Mouse (Mus musculus) c-Kit-positive CD71-negative TER-119-negative erythroid progenitor cells, embryonic 14.5 days (primary cell): Measurements from ENCODE around the gene Larp4b.

ENCODE experiments used
- DNase-seq: peaks from one replicate; pipeline ENCODE4 v3.0.0-alpha.2; 2013; ENCODE audit warnings: low read depth

Larp4b gene

DNA sequence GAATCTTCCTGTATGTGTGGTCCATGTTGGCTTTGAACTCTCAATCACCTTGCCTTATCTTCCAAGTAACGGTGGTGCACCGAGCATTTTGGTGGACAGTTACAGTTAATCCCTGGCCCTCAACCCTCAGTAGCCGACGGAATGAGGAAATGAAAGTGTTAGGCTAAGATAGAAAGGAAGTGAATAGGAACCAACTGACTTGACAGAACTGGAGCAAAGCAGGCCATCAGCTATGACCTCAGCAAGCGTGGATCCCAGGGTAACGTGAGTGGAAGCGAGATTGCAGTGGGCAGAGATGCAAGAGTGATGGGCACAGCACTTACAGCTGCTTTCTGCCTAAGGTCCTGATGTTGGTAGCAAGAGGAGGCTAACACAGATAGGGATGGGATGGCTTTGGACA lies 31.5 kb downstream of the Larp4b start:
- no peak for DNase-seq

DNA sequence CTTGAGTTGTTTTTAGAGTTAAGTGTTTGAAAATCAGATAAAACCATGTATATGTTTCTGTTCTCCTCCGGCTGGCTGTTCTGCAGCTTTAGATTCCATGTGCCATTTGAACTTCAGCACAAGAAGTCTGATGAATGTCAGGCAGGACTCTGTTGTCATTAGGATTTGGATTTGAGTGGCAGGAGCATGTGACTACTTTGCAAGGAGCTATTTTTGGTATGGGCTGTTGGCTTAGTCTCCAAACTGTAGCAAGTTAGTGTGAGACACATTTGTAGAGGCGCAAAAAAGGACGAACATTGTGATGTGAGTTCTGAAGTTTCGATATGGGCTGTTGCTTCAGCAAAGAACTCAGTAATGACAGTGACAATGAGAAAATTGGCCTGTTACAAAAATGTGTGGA lies 34.0 kb downstream of the Larp4b start:
- DNase-seq = no peak

DNA sequence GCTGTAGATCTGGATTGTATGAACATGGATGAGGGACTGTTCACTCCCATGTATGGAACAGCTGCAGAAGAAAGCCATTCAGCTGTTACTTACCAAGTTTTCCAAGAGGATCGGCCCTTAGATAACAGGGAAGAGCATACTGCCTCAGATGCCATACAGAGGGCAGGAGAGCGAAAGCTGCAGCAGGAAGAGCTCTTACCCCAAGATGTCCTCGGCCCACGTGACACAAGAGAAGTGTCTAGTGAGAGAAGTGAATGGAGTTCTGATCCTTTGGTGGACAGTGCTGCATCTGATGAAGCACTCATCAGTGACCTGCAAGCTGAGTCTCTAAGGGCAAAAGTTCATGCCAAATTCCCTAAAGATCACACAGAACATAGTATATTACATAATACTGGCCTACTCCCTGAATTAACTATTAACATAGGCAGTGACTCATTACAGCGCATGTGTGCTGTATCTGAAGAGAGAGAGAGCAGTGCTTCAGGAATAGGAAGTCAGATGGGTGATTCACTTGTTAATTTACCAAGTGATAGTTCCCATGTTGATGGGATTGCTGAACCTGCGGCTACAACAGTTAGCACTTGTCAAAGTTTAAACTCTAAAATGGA lies 35.1 kb downstream of the Larp4b start:
- DNase-seq = no peak

DNA sequence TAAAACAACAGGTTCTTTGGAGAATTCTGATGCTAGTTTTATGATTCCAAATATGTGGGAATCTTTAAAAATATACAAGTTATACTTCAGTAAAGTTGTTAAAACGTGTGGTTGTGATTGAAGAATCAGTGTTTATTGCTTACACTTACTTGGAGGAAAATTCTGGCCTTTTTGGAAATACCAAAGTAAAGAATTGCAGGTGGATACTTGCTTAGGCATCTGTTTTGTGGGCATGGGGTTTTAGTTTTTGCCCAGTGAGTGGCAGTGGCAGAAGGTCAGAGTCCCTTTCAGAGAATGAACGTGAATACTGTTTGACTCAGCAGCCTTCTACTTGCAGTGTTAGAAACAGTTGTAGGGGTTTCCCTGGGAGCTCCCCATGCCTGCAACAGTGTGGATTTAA lies 40.7 kb downstream of the Larp4b start:
- no peak for DNase-seq

DNA sequence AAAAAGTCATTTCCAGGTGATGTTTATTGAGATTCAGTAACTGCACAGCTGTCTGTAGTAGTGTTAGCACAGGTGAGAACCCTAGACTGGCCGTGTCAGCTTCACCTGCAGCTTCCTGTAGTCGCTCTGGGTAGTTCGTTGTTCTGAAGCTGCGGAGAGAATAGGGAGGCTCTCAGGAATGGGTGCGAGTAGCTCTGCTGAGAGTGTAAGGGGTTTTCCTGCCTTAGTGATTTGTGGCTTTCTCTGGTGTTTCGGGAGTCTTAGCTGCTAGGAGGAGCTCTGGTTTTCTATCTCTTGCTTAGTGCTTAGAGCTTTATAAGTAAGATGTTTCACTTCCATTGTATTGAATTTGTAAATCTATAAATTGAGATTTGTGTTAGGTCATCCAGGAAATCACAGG lies 42.4 kb downstream of the Larp4b start:
- no peak for DNase-seq

DNA sequence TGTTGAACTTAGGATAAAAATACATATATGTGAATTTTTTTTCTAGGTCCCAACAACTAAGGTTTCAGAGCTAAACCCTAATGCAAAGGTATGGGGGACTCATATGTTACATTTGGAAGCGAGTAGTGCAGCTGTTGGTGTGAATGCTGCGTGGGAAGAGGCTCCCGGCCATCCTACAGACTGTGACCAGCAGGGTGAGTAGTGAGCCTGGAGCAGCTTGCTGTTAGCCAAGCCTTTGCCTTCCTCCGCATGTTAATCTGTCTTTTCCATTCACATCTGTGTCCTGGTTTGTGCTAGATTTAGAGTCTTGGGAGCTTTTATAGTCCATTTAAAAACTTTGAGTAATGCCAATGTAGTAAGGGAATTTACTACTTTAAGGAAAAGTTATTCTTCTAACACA lies 43.1 kb downstream of the Larp4b start:
- DNase-seq = no peak

DNA sequence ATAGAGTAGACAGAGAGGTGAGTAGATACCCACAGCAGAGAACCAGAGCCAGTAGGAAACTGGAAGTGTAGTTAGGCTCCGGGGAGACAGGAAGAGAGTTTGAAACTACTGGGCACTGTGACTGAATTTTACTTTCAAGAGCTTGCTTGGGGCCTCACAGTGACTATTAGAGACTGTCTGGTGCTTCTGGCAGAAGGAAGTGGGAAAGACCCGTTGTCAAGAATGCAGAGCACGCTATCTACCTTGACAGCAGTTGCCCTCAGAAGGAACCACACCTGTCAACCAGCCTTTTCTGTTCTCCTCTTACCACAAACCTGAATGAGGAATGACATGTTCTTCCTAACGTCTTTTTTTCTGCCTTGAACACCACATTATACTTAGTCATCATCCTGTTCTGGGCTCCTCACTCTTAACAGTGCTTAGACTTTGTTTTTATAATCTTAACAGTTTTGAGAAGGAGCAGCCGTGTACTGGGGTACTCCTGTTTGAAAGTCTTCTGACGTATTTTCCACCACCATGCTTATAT lies 45.8 kb downstream of the Larp4b start:
- DNase-seq = no peak

DNA sequence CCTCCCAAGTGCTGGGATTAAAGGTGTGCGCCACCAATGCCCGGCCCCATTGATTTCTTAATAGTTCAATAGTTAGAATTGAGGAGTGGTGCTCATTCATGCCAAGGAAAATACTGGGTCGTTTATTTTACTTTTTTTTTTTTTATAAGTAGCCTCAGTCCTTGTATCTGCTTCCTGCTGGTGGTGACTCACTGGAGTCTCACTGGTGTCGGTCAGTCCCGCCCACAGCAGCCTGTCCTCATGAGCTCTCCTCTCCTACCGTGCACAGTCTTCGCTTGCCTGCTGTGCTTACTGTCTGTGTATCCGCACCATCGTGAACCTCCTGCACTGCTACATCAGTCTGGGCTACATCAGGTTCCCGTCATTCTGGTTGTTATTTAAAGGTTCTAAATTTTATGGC lies 46.5 kb downstream of the Larp4b start:
- no peak for DNase-seq

DNA sequence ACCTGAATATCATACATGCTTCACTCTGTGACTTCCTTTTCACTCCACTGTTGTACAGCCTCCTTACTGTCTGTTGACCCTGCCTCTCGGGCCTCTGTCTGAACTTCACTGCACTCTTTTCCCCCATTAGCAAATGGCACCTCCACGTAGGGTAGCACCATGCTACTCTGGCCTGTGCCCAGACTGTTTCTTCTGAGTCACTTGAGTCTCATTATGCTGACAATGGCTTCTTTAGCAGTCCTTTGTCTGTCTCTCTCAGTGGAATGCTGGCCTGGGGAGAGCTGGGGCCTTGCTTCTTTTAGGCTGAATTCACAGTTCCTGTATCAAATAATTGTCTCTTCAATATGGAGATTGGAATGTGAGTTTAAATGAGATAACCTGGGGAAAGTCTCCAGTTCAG lies 48.7 kb downstream of the Larp4b start:
- no peak for DNase-seq

DNA sequence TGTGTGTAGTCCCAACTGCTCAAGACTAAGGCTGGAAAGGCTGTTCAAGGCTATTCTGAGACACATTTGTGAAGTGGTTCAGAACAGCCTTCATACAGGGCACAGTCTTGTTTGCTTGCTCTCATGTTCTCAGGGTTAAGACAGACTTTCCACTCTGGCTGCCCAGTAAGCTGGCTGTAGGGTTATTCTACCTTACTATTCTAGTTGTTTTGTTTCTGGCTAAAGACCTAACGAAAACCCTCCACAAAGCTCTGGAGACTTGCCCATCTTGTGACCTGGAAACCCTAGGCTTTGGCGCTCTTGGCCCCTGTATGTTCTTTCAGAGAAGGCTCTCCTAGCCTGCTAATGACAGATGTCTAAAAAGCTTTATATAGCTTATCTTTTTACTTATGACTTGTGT lies 55.1 kb downstream of the Larp4b start:
- no peak for DNase-seq

DNA sequence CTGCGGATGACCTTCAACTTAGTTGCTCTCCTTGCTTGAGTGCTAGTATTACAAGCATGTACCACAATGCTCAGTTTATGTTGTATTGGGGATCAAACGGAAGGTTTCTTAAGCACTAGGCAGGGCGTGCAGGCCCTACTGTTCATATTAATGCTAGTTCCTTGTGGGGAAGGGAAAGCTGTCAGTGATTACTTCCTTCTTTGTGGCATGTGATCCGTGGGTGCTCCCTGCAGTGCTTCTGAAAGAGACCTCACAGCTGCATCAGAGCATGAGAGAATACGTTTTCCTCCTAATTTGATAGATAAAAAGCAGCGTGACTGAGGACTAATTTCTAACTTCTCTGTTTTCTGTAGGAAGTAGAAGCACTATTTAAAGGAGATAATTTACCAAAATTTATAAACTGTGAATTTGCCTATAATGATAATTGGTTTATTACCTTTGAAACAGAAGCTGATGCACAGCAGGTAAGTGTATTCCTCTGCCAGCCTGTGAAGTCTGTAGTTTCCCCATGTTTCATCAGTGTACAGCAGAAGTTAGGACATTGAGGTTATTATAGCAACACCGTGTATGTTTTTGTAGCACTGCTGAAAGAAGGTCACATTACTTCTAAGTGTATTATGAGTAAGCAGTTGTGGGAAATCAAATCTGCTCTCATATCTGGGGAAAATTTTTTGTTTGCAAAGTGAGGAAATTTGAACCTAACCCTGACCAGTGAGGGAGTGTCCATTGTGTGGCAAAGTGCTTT lies 56.0 kb downstream of the Larp4b start:
- DNase-seq = no peak

DNA sequence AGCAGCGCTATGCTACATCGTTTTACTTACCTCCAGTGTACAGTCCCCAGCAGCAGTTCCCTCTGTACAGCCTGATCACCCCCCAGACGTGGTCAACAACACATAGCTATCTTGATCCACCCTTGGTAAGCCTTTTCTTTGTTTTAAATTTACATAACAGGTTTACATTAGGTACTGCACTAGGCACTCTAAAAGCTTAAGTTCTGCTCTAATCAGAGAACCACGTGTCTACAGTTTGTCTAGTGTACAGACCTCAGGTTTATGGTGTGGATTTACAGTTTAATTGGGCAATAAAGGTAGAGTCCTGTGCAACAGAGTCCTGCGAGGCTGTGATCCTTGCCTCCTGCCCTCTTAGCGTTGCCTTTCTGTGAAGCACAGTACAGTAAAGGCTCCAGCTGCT lies 57.4 kb downstream of the Larp4b start:
- no peak for DNase-seq

DNA sequence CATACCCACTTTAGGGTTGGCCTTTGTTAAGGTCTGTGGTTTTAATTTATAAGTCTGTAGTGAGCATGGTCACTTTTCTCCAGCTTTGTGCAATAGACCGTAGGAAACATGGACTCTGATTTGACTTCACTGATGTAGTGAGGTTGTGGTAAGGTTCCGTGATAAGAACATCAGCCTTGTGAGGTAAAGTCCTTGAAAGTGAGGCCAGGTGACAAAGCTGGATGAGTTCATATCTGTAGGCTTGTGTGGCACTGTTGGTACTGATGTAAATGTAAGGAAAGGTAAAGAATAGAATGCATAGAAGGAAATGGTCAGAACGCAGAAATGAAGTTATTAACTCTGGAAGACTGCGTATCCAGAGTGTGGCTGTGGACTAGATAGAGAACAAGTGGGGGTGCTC lies 57.9 kb downstream of the Larp4b start:
- no peak for DNase-seq

DNA sequence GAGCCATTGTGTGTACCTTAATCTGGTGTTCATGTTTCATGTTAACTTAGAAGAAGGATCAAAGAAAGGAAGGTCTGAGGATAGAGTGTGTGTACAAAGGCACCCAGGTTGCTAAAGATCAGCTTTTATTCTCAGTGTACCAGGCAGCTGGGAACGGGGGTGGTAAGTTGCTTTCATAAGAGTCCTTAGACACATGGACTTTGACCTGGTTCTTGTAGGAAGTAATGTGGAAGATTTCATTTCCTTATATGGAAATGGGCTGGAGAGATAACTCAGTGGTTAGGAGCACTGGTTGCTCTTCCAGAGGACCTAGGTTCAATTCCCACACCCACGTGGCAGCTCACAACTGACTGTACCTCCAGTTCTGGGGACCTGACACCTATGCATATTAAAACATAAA lies 58.6 kb downstream of the Larp4b start:
- DNase-seq = no peak

DNA sequence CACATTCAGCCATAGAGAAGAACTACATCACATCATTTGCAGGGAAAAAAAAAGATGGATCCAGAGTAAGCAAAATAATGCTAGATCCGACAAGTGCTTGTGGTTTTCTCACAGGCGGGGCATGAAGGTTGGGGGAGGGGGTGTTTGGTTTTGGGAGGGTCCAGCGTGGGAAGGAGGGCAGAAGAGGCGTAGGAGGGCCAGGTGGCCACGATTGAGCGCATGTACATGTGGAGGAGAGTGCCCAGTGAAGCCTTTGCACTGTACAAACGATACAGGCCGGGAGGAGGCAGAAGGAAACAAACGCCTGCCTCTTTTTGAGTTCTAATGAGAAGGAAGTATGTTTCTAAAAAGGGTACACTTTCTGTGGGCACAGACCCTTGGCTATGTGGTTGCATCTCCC lies 60.1 kb downstream of the Larp4b start:
- no peak for DNase-seq

DNA sequence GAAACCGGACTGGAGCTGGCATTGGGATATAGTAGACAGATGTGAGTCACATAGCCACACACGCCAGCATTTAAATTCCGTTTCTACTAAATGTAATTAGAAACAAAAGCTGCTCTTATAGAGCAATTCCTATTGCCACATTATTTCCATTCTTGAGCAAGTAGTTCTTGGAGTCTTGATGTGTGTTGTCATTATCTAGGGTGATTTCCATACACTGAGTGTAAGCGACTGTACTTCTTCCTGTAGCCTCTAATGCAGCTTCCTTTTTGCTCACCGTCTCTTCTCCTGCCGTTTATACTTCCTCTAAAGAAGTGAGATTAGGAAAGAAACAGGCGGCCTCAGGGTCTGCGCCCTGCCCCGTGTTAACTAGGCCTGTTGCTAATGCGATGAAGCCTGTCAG lies 65.6 kb downstream of the Larp4b start:
- no peak for DNase-seq

DNA sequence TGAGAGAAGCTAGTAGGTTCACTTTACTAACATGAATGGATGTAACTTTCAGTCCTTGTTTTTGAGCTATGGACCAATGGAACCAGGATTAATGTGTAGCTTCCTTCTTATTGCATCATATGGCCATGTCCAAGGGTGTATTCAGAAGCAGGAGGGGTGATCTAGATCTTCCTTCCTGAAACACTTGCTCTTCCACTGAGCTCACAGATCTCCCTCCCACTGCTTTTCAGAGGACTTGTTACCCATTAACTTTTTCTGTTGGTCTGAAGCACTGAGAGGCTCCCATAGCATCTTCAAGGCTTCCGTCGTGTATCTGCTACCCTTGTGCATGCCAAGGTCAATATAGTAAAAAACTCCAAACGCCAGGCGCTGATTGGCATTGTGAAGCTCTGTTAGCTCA lies 69.2 kb downstream of the Larp4b start:
- no peak for DNase-seq

DNA sequence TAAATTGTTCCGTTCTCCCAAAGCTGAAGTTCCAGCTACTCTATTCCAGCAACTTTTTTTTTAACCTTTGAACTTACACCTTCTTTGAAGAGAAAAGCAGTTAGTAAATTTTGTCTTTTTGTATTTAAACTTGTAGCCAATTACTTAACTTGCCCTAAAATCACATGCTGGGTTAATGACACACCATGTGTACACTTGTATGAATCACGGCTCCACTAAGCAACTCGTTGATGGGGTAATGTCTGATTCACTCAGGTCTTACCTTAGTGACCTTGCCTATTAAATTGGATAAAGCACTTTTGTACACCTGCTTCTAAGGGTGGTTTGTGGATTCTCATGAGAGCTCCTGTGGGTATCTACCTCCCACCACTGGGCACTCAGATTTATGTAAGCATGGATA lies 74.2 kb downstream of the Larp4b start:
- DNase-seq = no peak

DNA sequence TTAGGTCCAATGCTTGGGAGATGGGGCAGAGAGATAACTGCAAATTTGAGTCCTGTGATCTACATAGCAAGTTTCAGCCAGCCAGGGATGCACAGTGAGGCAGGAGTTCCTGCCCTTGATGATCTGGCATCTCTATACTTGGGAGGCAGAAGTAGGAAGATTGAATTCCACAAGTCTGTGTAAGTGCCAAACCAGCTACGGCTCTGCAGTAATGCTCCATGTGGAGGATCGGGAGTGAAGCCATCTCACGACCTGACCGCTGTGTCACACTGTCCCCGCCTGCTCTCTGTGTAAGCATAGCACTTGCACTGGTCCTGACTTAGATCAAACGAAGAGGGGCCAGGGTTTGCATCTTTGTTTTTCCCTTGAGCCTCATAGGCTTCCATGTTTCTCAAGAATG lies 75.9 kb downstream of the Larp4b start:
- no peak for DNase-seq

DNA sequence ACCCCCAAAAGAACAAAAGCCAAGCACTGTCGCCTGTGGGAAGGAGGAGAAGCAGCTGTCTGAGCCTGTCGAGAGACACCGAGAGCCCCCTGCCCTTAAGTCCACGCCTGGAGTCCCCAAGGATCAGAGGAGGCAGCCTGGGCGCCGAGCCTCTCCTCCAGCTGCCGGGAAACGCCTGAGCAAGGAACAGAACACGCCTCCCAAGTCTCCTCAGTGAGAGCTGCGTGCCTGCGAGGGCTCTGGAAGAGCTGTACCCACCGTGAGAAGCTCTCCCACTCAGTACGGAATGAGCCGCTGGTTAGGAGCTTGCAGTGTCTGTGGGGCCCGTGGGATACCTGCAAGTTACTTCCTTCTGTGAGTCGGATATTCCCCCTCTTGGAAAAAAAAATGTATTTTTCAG lies 77.0 kb downstream of the Larp4b start:
- no peak for DNase-seq

DNA sequence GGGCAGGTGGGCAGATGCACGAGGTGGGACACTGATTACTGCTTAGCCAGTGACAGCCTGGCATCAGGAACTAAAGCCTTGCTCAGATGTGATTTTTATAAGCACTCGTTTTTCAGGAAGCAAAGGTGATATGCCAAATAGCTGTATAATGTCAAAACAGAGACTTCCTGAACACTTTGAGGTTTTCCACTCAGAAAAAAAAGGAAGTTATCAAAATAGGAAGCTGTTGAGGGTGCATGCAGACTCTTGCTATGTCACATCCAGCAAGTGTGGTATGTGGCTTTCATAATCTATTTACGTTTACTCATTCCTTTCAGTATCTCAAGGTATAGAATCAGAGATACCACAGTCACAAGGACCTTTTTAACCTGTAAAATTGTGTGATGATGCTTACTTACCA lies 79.7 kb downstream of the Larp4b start:
- DNase-seq = no peak

DNA sequence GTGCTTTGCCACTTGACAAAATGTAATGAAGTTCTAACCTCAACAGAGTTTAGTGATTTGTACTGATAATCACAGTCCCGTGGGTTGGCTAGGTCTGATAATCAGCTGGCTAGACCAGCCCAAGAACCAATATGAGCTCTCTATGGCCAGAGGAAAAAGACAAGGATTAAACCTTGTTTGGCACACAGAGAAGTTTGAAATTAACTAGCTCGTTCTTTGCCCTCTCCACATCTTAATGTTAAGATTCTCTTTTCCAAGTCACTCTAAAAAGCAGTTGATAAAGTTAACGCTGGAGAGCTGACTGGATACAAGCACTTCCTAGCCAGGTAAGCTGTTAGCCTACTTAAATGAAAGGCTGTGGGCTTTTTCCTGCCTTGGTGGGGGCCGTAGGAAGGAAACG lies 81.5 kb downstream of the Larp4b start:
- DNase-seq = no peak

DNA sequence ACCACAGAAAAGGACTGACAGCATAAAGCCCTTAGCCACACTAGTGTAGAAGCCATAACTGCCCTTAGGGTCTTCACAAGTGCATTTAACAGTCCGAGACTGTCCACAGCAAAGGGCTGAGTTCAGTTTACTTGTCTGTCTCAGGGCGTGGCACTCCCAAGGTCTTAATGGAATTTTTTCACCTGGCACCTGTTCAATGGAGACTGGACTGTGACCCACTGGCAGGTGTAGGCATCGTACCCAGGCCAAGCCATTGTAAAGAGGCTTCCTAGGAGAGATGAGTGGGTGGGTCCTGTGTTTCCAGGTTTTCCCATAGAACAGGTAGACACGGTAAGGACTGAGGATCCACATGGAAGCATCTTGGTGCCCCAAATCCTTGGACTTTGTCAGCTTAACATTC lies 84.6 kb downstream of the Larp4b start:
- DNase-seq = no peak

DNA sequence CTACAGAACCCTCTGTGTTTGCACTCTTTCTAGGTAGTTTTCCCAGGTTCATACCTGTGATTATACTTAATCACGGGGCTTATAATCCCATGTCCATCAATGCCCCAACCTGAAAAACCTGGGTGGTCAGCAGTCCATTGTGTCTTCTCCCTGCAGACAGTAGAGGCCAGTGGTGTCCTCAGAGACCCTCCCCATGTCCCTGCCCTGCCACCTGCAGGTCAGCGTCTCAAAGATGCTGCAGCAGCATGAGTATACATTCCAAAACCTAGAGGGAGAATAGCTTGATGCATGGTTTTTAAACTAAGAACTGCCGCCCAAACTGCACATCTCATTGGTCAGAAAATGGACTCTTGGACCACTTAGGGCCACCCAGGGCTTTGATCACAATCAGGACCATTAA lies 85.0 kb downstream of the Larp4b start:
- no peak for DNase-seq
